Mouse (Mus musculus) lung, postnatal 0 days (tissue): Measurements from ENCODE around the gene Tenm3. TPM values are rescaled to one million over a fixed set of nuclear protein-coding genes. Genes with fewer than 3 reads are reported as not detected.
A peak's percentile ranks its signal among the peaks of the same experiment; 100 is the strongest.

Experiments used
- ATAC-seq: fragments of 200-750 bp; cut with Nextera tagmentation; 2 replicates; pipeline ENCODE4 v1.8.0; 2017; ENCODE audit warnings: moderate library complexity
- DNase-seq: peaks from one replicate; pipeline ENCODE4 v3.0.0-alpha.2; 2016; ENCODE audit warnings: low spot score
- H3K27ac ChIP-seq: fragments of 300-500 bp; sonication (generic); 2 replicates; pipeline ENCODE4 v1.5.1; 2014; ENCODE audit warnings: antibody characterized with exemption, mild to moderate bottlenecking, low read length, mixed read lengths
- H3K27me3 ChIP-seq: fragments of 300-500 bp; sonication (generic); replicated peaks from 2 replicates; pipeline ENCODE4 v1.6.1; 2014; ENCODE audit warnings: low read length, mixed read lengths; ENCODE audit not compliant: insufficient read depth
- H3K36me3 ChIP-seq: fragments of 300-500 bp; sonication (generic); 2 replicates; pipeline ENCODE4 v1.6.1; 2014; ENCODE audit warnings: low read length, mixed read lengths; ENCODE audit not compliant: insufficient read depth
- H3K4me1 ChIP-seq: fragments of 300-500 bp; sonication (generic); 2 replicates; pipeline ENCODE4 v1.6.1; 2014; ENCODE audit warnings: antibody characterized with exemption, low read depth, low read length, mixed read lengths; ENCODE audit not compliant: insufficient read depth
- H3K4me2 ChIP-seq: fragments of 300-500 bp; sonication (generic); replicated peaks from 2 replicates; pipeline ENCODE4 v1.6.1; 2014; ENCODE audit warnings: low read depth, mild to moderate bottlenecking, low read length, moderate library complexity, mixed read lengths
- H3K4me3 ChIP-seq: fragments of 300-500 bp; sonication (generic); 2 replicates; pipeline ENCODE4 v1.5.1; 2014; ENCODE audit warnings: low read depth, low read length
- H3K9ac ChIP-seq: fragments of 300-500 bp; sonication (generic); replicated peaks from 2 replicates; pipeline ENCODE4 v1.6.1; 2014; ENCODE audit warnings: low read depth, mild to moderate bottlenecking
- H3K9me3 ChIP-seq: fragments of 300-500 bp; sonication (generic); 2 replicates; pipeline ENCODE4 v1.6.1; 2016; ENCODE audit warnings: low read length, mixed read lengths
- CTCF ChIP-seq: IDR thresholded peaks from 2 replicates; pipeline ENCODE4 v1.5.1; 2016; ENCODE audit warnings: antibody characterized with exemption, mild to moderate bottlenecking
- EP300 ChIP-seq: IDR thresholded peaks from 2 replicates; pipeline ENCODE4 v1.6.1; 2016; ENCODE audit warnings: antibody characterized with exemption, mild to moderate bottlenecking, control low read depth
- WGBS: fragments of 180-500 bp; shearing (Covaris S2); extraction: QIAGEN DNeasy Blood & Tissue Kit; methylation state at CpG from one replicate; pipeline ENCODE4 v1.1.7; 2014; 5-methylcytosine and 5-hydroxymethylcytosine counted together
- polyA plus RNA-seq: library from polyadenylated mRNA; unstranded; fragments of >200 nt; fragmentation: Nextera tagmentation; extraction: Ambion mirVana; gene quantifications from 2 replicates; pipeline ENCODE4 v1.2.1, GENCODE M21; 2015

Gene Tenm3
- polyA plus RNA-seq, 1 experiment from 2014 or later: 0.78 TPM

DNA sequence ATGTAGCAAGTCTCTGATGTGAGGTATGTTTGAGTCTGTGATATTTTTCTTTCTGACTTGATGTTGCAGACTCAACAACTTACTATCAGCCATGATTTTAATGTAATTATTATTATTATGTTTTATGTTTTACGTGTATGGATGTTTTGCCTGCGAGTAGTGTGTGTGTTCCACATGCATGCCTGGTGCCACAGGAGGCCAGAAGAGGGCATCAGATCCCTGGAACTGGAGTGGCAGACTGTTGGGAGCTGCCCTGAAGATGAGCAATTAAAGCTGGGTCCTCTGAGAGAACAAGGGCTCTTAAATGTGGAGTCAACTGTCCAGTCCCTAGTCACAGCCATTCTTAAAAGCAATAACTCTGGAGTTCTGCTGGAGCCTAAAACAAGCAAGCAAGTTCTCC lies 564.4 kb downstream of the Tenm3 start:
- H3K27me3 ChIP-seq: no peaks in the 10 kb centered on the region
- ATAC-seq: no peak
- H3K4me2 ChIP-seq: no peak overlapping the region
- no peak overlapping the region for H3K9ac ChIP-seq
- no peaks in the 10 kb centered on the region for H3K4me1 ChIP-seq
- no peak overlapping the region for H3K27ac ChIP-seq
- no peak for TF ChIP-seq EP300
- TF ChIP-seq CTCF: peak; percentile 27
- WGBS: 88% methylated on average over 2 of the region's 2 CpGs
- H3K36me3 ChIP-seq: no peaks in the 10 kb centered on the region
- no peaks in the 10 kb centered on the region for H3K9me3 ChIP-seq
- no peak overlapping the region for H3K4me3 ChIP-seq
- DNase-seq: no peak

- no peaks in the 10 kb centered on the region for H3K36me3 ChIP-seq
- no peak for DNase-seq
- no peak for ATAC-seq
- H3K27me3 ChIP-seq: no peaks in the 10 kb centered on the region
- H3K9me3 ChIP-seq: no peaks in the 10 kb centered on the region
- H3K9ac ChIP-seq: no peak overlapping the region
- no peak overlapping the region for H3K4me3 ChIP-seq
- H3K27ac ChIP-seq: no peak overlapping the region
- no peak for TF ChIP-seq EP300
- TF ChIP-seq CTCF: no peak
- WGBS: 88% methylated on average over 15 of the region's 15 CpGs
- H3K4me2 ChIP-seq: no peak overlapping the region
- H3K4me1 ChIP-seq: no peaks in the 10 kb centered on the region
Observed at GRCm38 (mm10) chr8:48277986-48278635, 565.6 kb downstream of the Tenm3 start.

DNA sequence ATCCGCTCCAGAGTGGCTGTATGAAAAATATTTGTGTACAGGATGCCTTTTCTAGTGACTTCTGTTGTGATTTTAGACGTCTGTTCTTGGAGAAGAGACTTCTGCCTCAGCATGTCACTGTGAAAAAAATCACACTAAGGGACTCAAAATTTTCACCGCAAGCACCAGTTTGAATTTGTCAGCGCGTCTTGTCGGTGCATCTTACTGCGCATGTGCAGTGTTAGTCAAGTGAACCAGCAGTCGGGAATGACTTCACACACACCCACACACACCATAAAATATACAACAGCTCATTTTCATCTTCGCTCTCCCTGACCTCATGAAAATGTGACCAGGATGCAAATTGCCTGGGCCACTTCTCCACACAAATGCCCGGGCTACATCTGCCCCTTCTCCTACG lies 568.7 kb downstream of the Tenm3 start:
- Histone ChIP-seq H3K27me3 (no peaks in the 10 kb centered on the region), H3K36me3 (no peaks in the 10 kb centered on the region), H3K9ac (no peak overlapping the region), H3K4me2 (no peak overlapping the region), H3K27ac (no peak overlapping the region), H3K4me1 (no peaks in the 10 kb centered on the region), H3K9me3 (no peaks in the 10 kb centered on the region), H3K4me3 (no peak overlapping the region)
- TF ChIP-seq EP300: no peak
- no peak for TF ChIP-seq CTCF
- no peak for ATAC-seq
- WGBS: 90% methylated on average over 11 of the region's 11 CpGs
- DNase-seq: no peak

- ATAC-seq: no peak
Observed at GRCm38 (mm10) chr8:48274566-48274965, 569.2 kb downstream of the Tenm3 start.

GRCm38 (mm10) chr8:48268638-48269037 lies 575.1 kb downstream of the Tenm3 start:
- DNase-seq (no peak), ATAC-seq (no peak)
- Histone ChIP-seq H3K36me3 (no peaks in the 10 kb centered on the region), H3K4me1 (no peaks in the 10 kb centered on the region), H3K27ac (no peak overlapping the region), H3K9me3 (no peaks in the 10 kb centered on the region), H3K9ac (no peak overlapping the region), H3K27me3 (no peaks in the 10 kb centered on the region), H3K4me3 (no peak overlapping the region), H3K4me2 (no peak overlapping the region)
- TF ChIP-seq CTCF: no peak
- TF ChIP-seq EP300: no peak
- WGBS: 90% methylated on average over 10 of the region's 10 CpGs

More at GRCm38 (mm10) chr8:48274566-48274965, 569.2 kb downstream of the Tenm3 start:
- no peaks in the 10 kb centered on the region for H3K4me1 ChIP-seq
- no peak overlapping the region for H3K4me3 ChIP-seq
- no peaks in the 10 kb centered on the region for H3K36me3 ChIP-seq
- WGBS: 94% methylated on average over 11 of the region's 11 CpGs
- H3K4me2 ChIP-seq: no peak overlapping the region
- H3K9ac ChIP-seq: no peak overlapping the region
- H3K27ac ChIP-seq: no peak overlapping the region
- TF ChIP-seq EP300 (no peak), CTCF (no peak)
- no peaks in the 10 kb centered on the region for H3K27me3 ChIP-seq
- H3K9me3 ChIP-seq: no peaks in the 10 kb centered on the region
- DNase-seq: no peak

DNA sequence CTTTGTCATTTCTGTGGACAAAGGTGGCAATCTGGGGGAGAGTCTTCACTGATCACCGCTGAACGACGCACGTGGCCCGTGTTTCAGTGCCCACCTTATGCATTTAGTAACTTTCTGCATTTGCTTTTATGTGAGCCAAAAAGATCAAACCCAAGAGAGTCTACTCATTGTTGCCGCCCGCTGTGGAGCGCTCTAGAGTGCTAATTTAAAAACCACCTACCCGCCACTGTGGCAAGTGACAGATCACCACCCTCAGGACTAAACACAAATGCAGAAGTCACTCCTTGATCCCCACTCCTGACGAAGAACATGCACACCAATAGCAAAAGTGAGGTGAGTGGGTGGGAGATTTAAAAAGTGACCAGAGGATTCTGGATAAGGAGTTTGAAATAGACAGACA lies 583.5 kb downstream of the Tenm3 start:
- DNase-seq (no peak), ATAC-seq (no peak)
- no peak overlapping the region for H3K27ac ChIP-seq
- 91% methylated on average over 10 of the region's 10 CpGs for WGBS
- no peaks in the 10 kb centered on the region for H3K9me3 ChIP-seq
- H3K9ac ChIP-seq: no peak overlapping the region
- H3K36me3 ChIP-seq: no peaks in the 10 kb centered on the region
- no peaks in the 10 kb centered on the region for H3K27me3 ChIP-seq
- no peak overlapping the region for H3K4me2 ChIP-seq
- no peaks in the 10 kb centered on the region for H3K4me1 ChIP-seq
- no peak overlapping the region for H3K4me3 ChIP-seq
- no peak for TF ChIP-seq CTCF

- no peak for DNase-seq
- Histone ChIP-seq H3K4me3 (no peak overlapping the region), H3K4me1 (no peaks in the 10 kb centered on the region), H3K27ac (no peak overlapping the region), H3K4me2 (no peak overlapping the region), H3K36me3 (no peaks in the 10 kb centered on the region), H3K9ac (no peak overlapping the region), H3K9me3 (no peaks in the 10 kb centered on the region), H3K27me3 (no peaks in the 10 kb centered on the region)
- TF ChIP-seq EP300: no peak
- no peak for TF ChIP-seq CTCF
- ATAC-seq: no peak
- WGBS: 77% methylated on average over 6 of the region's 6 CpGs
Observed at GRCm38 (mm10) chr8:48259832-48260231, 583.9 kb downstream of the Tenm3 start.
